25 mouse cellular contexts compared by ENCODE assay signal in genomic region chr11:4027561-4028334, GRCm38 (mm10). TPM values are rescaled to one million over a fixed set of nuclear protein-coding genes. Genes with fewer than 3 reads are reported as not detected.
A peak's percentile ranks its signal among the peaks of the same experiment; 100 is the strongest.
DNase-seq lines count a peak whose midpoint lies in the region; ATAC-seq and TF ChIP-seq lines count a peak whose summit lies in the region.
"Had no signal": no experiment of that assay in that cellular context is flagged by ENCODE, and none has a peak within 500 bp of the region (broad histone marks: within the 10 kb centered on the region; RNA-seq: fewer than 3 reads in every experiment).

No protein-coding gene starts in this region.

- H3K27ac ChIP-seq in midbrain, postnatal 0 days (ENCODE audit: low read depth, low read length) = no peak overlapping the region
- H3K27ac ChIP-seq: forebrain, embryonic 13.5 days; heart, adult 2 months; hindbrain, embryonic 10.5 days; limb, embryonic 12.5 days; liver, embryonic 13.5 days; lung, embryonic 15.5 days; neural tube, embryonic 12.5 days; stomach, embryonic 15.5 days had no signal

- intact Hi-C loops in left cerebral cortex, postnatal 4 days (cut with DNase I) = no loop called here
- intact Hi-C loops in left cerebral cortex, postnatal 36 days (cut with DNase I) = no loop called here

- ATAC-seq in frontal cortex, adult (ENCODE audit: low TSS enrichment) = peak; percentile 89
- no peak for ATAC-seq in midbrain, postnatal 0 days (ENCODE audit: low FRiP score)
- ATAC-seq: forebrain, embryonic 13.5 days had no signal

- no peaks in the 10 kb centered on the region for H3K4me1 ChIP-seq in midbrain, postnatal 0 days (ENCODE audit: insufficient read depth, low read length)
- H3K4me1 ChIP-seq: forebrain, embryonic 13.5 days; limb, embryonic 12.5 days; liver, embryonic 13.5 days; neural tube, embryonic 12.5 days had no signal

- no peak overlapping the region for H3K9ac ChIP-seq in midbrain, postnatal 0 days (replicated peaks; ENCODE audit: low read length, poor library complexity, severe bottlenecking)
- H3K9ac ChIP-seq: forebrain, embryonic 13.5 days; limb, embryonic 12.5 days; liver, embryonic 13.5 days; lung, embryonic 15.5 days; neural tube, embryonic 12.5 days; stomach, embryonic 15.5 days had no signal

- no peaks in the 10 kb centered on the region for H3K36me3 ChIP-seq in midbrain, postnatal 0 days (ENCODE audit: insufficient read depth, low read length)
- H3K36me3 ChIP-seq: hindbrain, embryonic 10.5 days; limb, embryonic 12.5 days; liver, embryonic 13.5 days; lung, embryonic 15.5 days; neural tube, embryonic 12.5 days; stomach, embryonic 15.5 days had no signal

- no peak overlapping the region for H3K4me2 ChIP-seq in midbrain, postnatal 0 days (ENCODE audit: low read depth, low read length, poor library complexity, severe bottlenecking)
- H3K4me2 ChIP-seq: forebrain, embryonic 13.5 days; limb, embryonic 12.5 days; liver, embryonic 13.5 days; lung, embryonic 15.5 days; midbrain, embryonic 11.5 days; neural tube, embryonic 12.5 days; stomach, embryonic 15.5 days had no signal

- DNase-seq in frontal cortex, postnatal 14 days (ENCODE audit: low spot score in 2 of 2) = no peak
- peak; percentile 9 for DNase-seq in left cerebral cortex, adult 11 months (ENCODE audit: low spot score)
- DNase-seq in left cerebral cortex, postnatal 4 days = no peak
- DNase-seq in brain, embryonic 18.5 days (ENCODE audit: low read depth, low spot score) = peak; percentile 22
- peak; percentile 35 to 56 for DNase-seq in left cerebral cortex, postnatal 36 days (ENCODE audit: low spot score in 2 of 2)
- no peak for DNase-seq in midbrain, postnatal 0 days (ENCODE audit: low spot score)
- DNase-seq in c-Kit-positive CD71-positive TER-119-positive erythroid progenitor cells, embryonic 14.5 days (ENCODE audit: low spot score) = no peak
- DNase-seq: adrenal gland, postnatal 14 days; cerebellum, adult 2 months; gastrocnemius, postnatal 10 days; heart, adult 2 months; kidney, adult 18-20 months; kidney, postnatal 10 days; liver, embryonic 13.5 days had no signal

- 79% methylated on average over 9 of the region's 9 CpGs for WGBS in midbrain, postnatal 0 days

- no peaks in the 10 kb centered on the region for H3K9me3 ChIP-seq in midbrain, postnatal 0 days (ENCODE audit: low read length)
- H3K9me3 ChIP-seq: forebrain, embryonic 13.5 days; hindbrain, embryonic 10.5 days; limb, embryonic 12.5 days; liver, embryonic 13.5 days; lung, embryonic 15.5 days; neural tube, embryonic 12.5 days; stomach, embryonic 15.5 days had no signal

- no peak overlapping the region for H3K4me3 ChIP-seq in midbrain, postnatal 0 days (ENCODE audit: low read depth, low read length)
- H3K4me3 ChIP-seq: forebrain, embryonic 13.5 days; heart, adult 2 months; hindbrain, embryonic 10.5 days; limb, embryonic 12.5 days; liver, embryonic 13.5 days; lung, embryonic 15.5 days; neural tube, embryonic 12.5 days; stomach, embryonic 15.5 days had no signal

- H3K27me3 ChIP-seq in midbrain, postnatal 0 days (ENCODE audit: insufficient read depth, low read length) = no peaks in the 10 kb centered on the region
- H3K27me3 ChIP-seq: forebrain, embryonic 13.5 days; liver, embryonic 13.5 days; lung, embryonic 15.5 days; stomach, embryonic 15.5 days had no signal

- TF ChIP-seq CTCF in midbrain, postnatal 0 days (IDR thresholded peaks at IDR 0.05) = no peak

RNA-seq across cellular contexts. Expression of gene Sec14l4, which starts 3.5 kb away (rescaled TPM):
- total RNA-seq in left cerebral cortex, postnatal 4 days (2021) = not detected
- total RNA-seq in left cerebral cortex, postnatal 36 days (2021) = not detected
- not detected in 2 replicates for total RNA-seq in midbrain, postnatal 0 days (2014; rRNA removed)
- polyA plus RNA-seq in midbrain, postnatal 0 days (2015; fragmentation: Nextera tagmentation; extraction: Ambion mirVana) = 0.05 TPM in 1 of 2 replicates, not detected in the other
- total RNA-seq: MEL; monocyte, adult 5-6 weeks had no signal
- polyA plus RNA-seq: forebrain, embryonic 13.5 days; hindbrain, embryonic 10.5 days; limb, embryonic 12.5 days; midbrain, embryonic 11.5 days had no signal

RNA-seq across cellular contexts. Expression of gene Sec14l3, which starts 36.9 kb away (rescaled TPM):
- 1 to 10 TPM; 2.3 to 4.5 TPM for total RNA-seq in left cerebral cortex, postnatal 4 days (2021)
- total RNA-seq in left cerebral cortex, postnatal 36 days (2021) = 1 to 10 TPM in 1 of 2 experiments, under 1 TPM in 1; 0.52 to 1.5 TPM
- total RNA-seq in midbrain, postnatal 0 days (2014; rRNA removed) = 1.5 and 1.8 TPM in 2 replicates
- 4.3 and 5.1 TPM in 2 replicates for polyA plus RNA-seq in midbrain, postnatal 0 days (2015; fragmentation: Nextera tagmentation; extraction: Ambion mirVana)
- total RNA-seq: CH12.LX; gastrocnemius, postnatal 10 days; heart, adult 2 months; MEL; monocyte, adult 5-6 weeks had no signal
- polyA plus RNA-seq: cerebellum, adult 2 months; hindbrain, embryonic 10.5 days; limb, embryonic 12.5 days; liver, embryonic 13.5 days; midbrain, embryonic 11.5 days; neural tube, embryonic 12.5 days had no signal

RNA-seq across cellular contexts. Expression of gene Gal3st1, which starts 44.3 kb away (rescaled TPM):
- total RNA-seq in left cerebral cortex, postnatal 4 days (2021) = 1 to 10 TPM; 4.6 to 5.4 TPM
- total RNA-seq in left cerebral cortex, postnatal 36 days (2021) = 10 to 100 TPM; 13.2 to 17.4 TPM
- 17.0 and 20.9 TPM in 2 replicates for total RNA-seq in midbrain, postnatal 0 days (2014; rRNA removed)
- polyA plus RNA-seq in midbrain, postnatal 0 days (2015; fragmentation: Nextera tagmentation; extraction: Ambion mirVana) = 12.7 and 14.4 TPM in 2 replicates
- polyA plus RNA-seq: midbrain, embryonic 11.5 days had no signal

RNA-seq across cellular contexts. Expression of gene 4930556J24Rik, which starts 51.2 kb away (rescaled TPM):
- total RNA-seq in left cerebral cortex, postnatal 4 days (2021) = not detected
- under 1 TPM in 1 of 2 experiments, not detected in 1; 0.54 TPM for total RNA-seq in left cerebral cortex, postnatal 36 days (2021)
- 0.16 TPM in 1 of 2 replicates, not detected in the other for total RNA-seq in midbrain, postnatal 0 days (2014; rRNA removed)
- 0.26 TPM in 1 of 2 replicates, not detected in the other for polyA plus RNA-seq in midbrain, postnatal 0 days (2015; fragmentation: Nextera tagmentation; extraction: Ambion mirVana)
- total RNA-seq: adrenal gland, postnatal 14 days; gastrocnemius, postnatal 10 days; heart, adult 2 months; monocyte, adult 5-6 weeks had no signal
- polyA plus RNA-seq: forebrain, embryonic 13.5 days; heart, adult 2 months; limb, embryonic 12.5 days; liver, embryonic 13.5 days; midbrain, embryonic 11.5 days had no signal

Comparison
In these comparisons a context has a peak if more than half of its experiments do, and no peak if none do; other contexts are left out.
1. DNase-seq: peak in left cerebral cortex, adult 11 months (single experiment), brain, embryonic 18.5 days (single experiment) and left cerebral cortex, postnatal 36 days (2 of 2); none in frontal cortex, postnatal 14 days (0 of 2), left cerebral cortex, postnatal 4 days (single experiment), midbrain, postnatal 0 days (single experiment) and c-Kit-positive CD71-positive TER-119-positive erythroid progenitor cells, embryonic 14.5 days (single experiment).